Comparison of ENCODE assay signal across 12 mouse cellular contexts in genomic region chr9:108693946-108694345, GRCm38 (mm10). TPM values are rescaled to one million over a fixed set of nuclear protein-coding genes. Genes with fewer than 3 reads are reported as not detected.
DNase-seq lines count a peak whose midpoint lies in the region; ATAC-seq and TF ChIP-seq lines count a peak whose summit lies in the region.
"Had no signal": no experiment of that assay in that cellular context is flagged by ENCODE, and none has a peak within 500 bp of the region (broad histone marks: within the 10 kb centered on the region; RNA-seq: fewer than 3 reads in every experiment).

No protein-coding gene starts in this region.

- no peaks in the 10 kb centered on the region for H3K36me3 ChIP-seq in heart, embryonic 11.5 days (ENCODE audit: control insufficient read depth, insufficient read depth, low read length)
- H3K36me3 ChIP-seq in testis, adult 2 months (ENCODE audit: control insufficient read depth, insufficient read depth, low read length): no peaks in the 10 kb centered on the region
- no peaks in the 10 kb centered on the region for H3K36me3 ChIP-seq in liver, embryonic 16.5 days (ENCODE audit: control insufficient read depth, insufficient read depth)

- H3K27me3 ChIP-seq in heart, embryonic 11.5 days (ENCODE audit: control insufficient read depth, insufficient read depth, low read length): no peaks in the 10 kb centered on the region
- H3K27me3 ChIP-seq in testis, adult 2 months (ENCODE audit: control insufficient read depth, insufficient read depth, low read length): no peaks in the 10 kb centered on the region
- H3K27me3 ChIP-seq in liver, embryonic 16.5 days (ENCODE audit: control insufficient read depth, insufficient read depth, low read depth, low read length): peaks cover 24% of the 10 kb centered on the region
- H3K27me3 ChIP-seq: limb, embryonic 15.5 days had no signal

- H3K4me1 ChIP-seq in heart, embryonic 11.5 days (ENCODE audit: control insufficient read depth, insufficient read depth, low read length): peaks cover 4% of the 10 kb centered on the region; the same call in 1 of the 2 replicates
- peaks cover 16% of the 10 kb centered on the region for H3K4me1 ChIP-seq in testis, adult 2 months (ENCODE audit: control insufficient read depth, insufficient read depth, low read length)
- peaks cover 16% of the 10 kb centered on the region for H3K4me1 ChIP-seq in liver, embryonic 16.5 days (ENCODE audit: control insufficient read depth, low read depth, low read length)

- no peak for DNase-seq in heart, adult 9 months (ENCODE audit: low spot score in 2 of 2)
- no peak for DNase-seq in testis, postnatal 10 days (ENCODE audit: low spot score)
- no peak for DNase-seq in adipocyte (ENCODE audit: low spot score)
- DNase-seq in left cerebral cortex, postnatal 14 days (ENCODE audit: low spot score in 2 of 2): no peak
- no peak for DNase-seq in left cerebral cortex, postnatal 4 days
- DNase-seq: cerebellum, postnatal 10 days; gastrocnemius, postnatal 14 days; right cerebral cortex, adult 18-20 months had no signal

- no peaks in the 10 kb centered on the region for H3K9me3 ChIP-seq in heart, embryonic 11.5 days (replicated peaks; ENCODE audit: control insufficient read depth, low read length)
- no peaks in the 10 kb centered on the region for H3K9me3 ChIP-seq in liver, embryonic 16.5 days (replicated peaks; ENCODE audit: control insufficient read depth, low read length)
- H3K9me3 ChIP-seq: limb, embryonic 15.5 days had no signal

- TF ChIP-seq CTCF in testis, adult 2 months (IDR thresholded peaks at IDR 0.05; ENCODE audit: control insufficient read depth, insufficient read depth, insufficient replicate concordance, low read depth, low read length): no peak

- 73% methylated on average over 4 of the region's 4 CpGs for WGBS in heart, embryonic 11.5 days (ENCODE audit: insufficient replicate concordance)
- 65% methylated on average over 4 of the region's 4 CpGs for WGBS in liver, embryonic 16.5 days (ENCODE audit: insufficient replicate concordance)

- H3K9ac ChIP-seq in heart, embryonic 11.5 days (ENCODE audit: low read depth, low read length): no peak overlapping the region
- H3K9ac ChIP-seq in liver, embryonic 16.5 days (ENCODE audit: low read depth, low read length): no peak overlapping the region
- H3K9ac ChIP-seq: limb, embryonic 15.5 days had no signal

- H3K27ac ChIP-seq in heart, embryonic 11.5 days (ENCODE audit: low read depth, low read length): no peak overlapping the region
- no peak overlapping the region for H3K27ac ChIP-seq in testis, adult 2 months (ENCODE audit: control insufficient read depth, insufficient read depth, low read depth, low read length)
- H3K27ac ChIP-seq in liver, embryonic 16.5 days (ENCODE audit: low read length): no peak overlapping the region
- H3K27ac ChIP-seq: limb, embryonic 15.5 days had no signal

- no peak overlapping the region for H3K4me3 ChIP-seq in heart, embryonic 11.5 days (ENCODE audit: low read depth, low read length)
- H3K4me3 ChIP-seq in testis, adult 2 months (ENCODE audit: control insufficient read depth, low read depth, low read length): peak overlapping the region; percentile 25; the same call in 1 of the 2 replicates
- no peak overlapping the region for H3K4me3 ChIP-seq in liver, embryonic 16.5 days (ENCODE audit: low read depth, low read length)

- TF ChIP-seq POLR2A in testis, adult 2 months (IDR thresholded peaks at IDR 0.05; ENCODE audit: control insufficient read depth, low read depth, low read length): no peak

- intact Hi-C loops in left cerebral cortex, postnatal 14 days (cut with DNase I): no loop called here
- intact Hi-C loops in left cerebral cortex, postnatal 4 days (cut with DNase I): no loop called here

- ATAC-seq in heart, embryonic 11.5 days (replicated peaks; ENCODE audit: insufficient number of reproducible peaks, low FRiP score, low TSS enrichment): no peak
- no peak for ATAC-seq in liver, embryonic 16.5 days (ENCODE audit: low read depth)

- peak overlapping the region; percentile 92; the same call in 1 of the 2 replicates for H3K4me2 ChIP-seq in heart, embryonic 11.5 days
- peak overlapping the region; percentile 1 for H3K4me2 ChIP-seq in liver, embryonic 16.5 days (ENCODE audit: low read depth, low read length)

RNA-seq across cellular contexts. Expression of gene Prkar2a, which starts 4.8 kb away (rescaled TPM):
- 29.8 and 33.7 TPM in 2 replicates for polyA plus RNA-seq in heart, embryonic 11.5 days (2014; fragmentation: Nextera tagmentation; extraction: Ambion mirVana)
- polyA plus RNA-seq in testis, adult 2 months (2012; rRNA removed): 105 and 112 TPM in 2 replicates
- 6.6 and 8.8 TPM in 2 replicates for polyA plus RNA-seq in liver, embryonic 16.5 days (2015; fragmentation: Nextera tagmentation; extraction: Ambion mirVana)
- 10 to 100 TPM; 40.6 to 45.5 TPM for total RNA-seq in left cerebral cortex, postnatal 14 days (2021)
- total RNA-seq in left cerebral cortex, postnatal 4 days (2021): 10 to 100 TPM; 78.5 to 78.7 TPM

RNA-seq across cellular contexts. Expression of gene Slc25a20, which starts 32.1 kb away (rescaled TPM):
- polyA plus RNA-seq in heart, embryonic 11.5 days (2014; fragmentation: Nextera tagmentation; extraction: Ambion mirVana): 30.3 and 45.9 TPM in 2 replicates
- 19.7 and 20.4 TPM in 2 replicates for polyA plus RNA-seq in testis, adult 2 months (2012; rRNA removed)
- polyA plus RNA-seq in liver, embryonic 16.5 days (2015; fragmentation: Nextera tagmentation; extraction: Ambion mirVana): 28.9 and 30.9 TPM in 2 replicates
- total RNA-seq in left cerebral cortex, postnatal 14 days (2021): 10 to 100 TPM; 14.5 to 15.0 TPM
- 10 to 100 TPM; 17.9 to 18.9 TPM for total RNA-seq in left cerebral cortex, postnatal 4 days (2021)

RNA-seq across cellular contexts. Expression of gene Arih2, which starts 44.8 kb away (rescaled TPM):
- 37.6 and 44.3 TPM in 2 replicates for polyA plus RNA-seq in heart, embryonic 11.5 days (2014; fragmentation: Nextera tagmentation; extraction: Ambion mirVana)
- 138 and 143 TPM in 2 replicates for polyA plus RNA-seq in testis, adult 2 months (2012; rRNA removed)
- 30.4 and 31.6 TPM in 2 replicates for polyA plus RNA-seq in liver, embryonic 16.5 days (2015; fragmentation: Nextera tagmentation; extraction: Ambion mirVana)
- 10 to 100 TPM; 49.8 to 50.2 TPM for total RNA-seq in left cerebral cortex, postnatal 14 days (2021)
- 10 to 100 TPM; 58.3 to 59.6 TPM for total RNA-seq in left cerebral cortex, postnatal 4 days (2021)
